Mouse (Mus musculus): Measurements from ENCODE around the gene Atp8a2.

GRCm38 (mm10) chr14:59867749-59868148 is 329.2 kb downstream of the Atp8a2 start:
- TF ChIP-seq CTCF (IDR thresholded peaks at IDR 0.05; ENCODE audit: extremely low read depth, insufficient read depth, low read length) (no peak), POLR2A (IDR thresholded peaks at IDR 0.05; ENCODE audit: extremely low read depth, insufficient read depth, low read length) (no peak)
